Mouse (Mus musculus) activated CD4-positive, CD25-positive, alpha-beta regulatory T cell, adult 9 weeks (primary cell): ENCODE data around the gene Cx3cl1. TPM values are rescaled to one million over a fixed set of nuclear protein-coding genes. Genes with fewer than 3 reads are reported as not detected.

Experiments
- polyA plus RNA-seq: library from polyadenylated mRNA; unstranded; fragments of 100-300 nt; shearing (Covaris generic); gene quantifications from one replicate; pipeline ENCODE4 v1.2.1, GENCODE M21; 2017

The Cx3cl1 gene
- not detected for polyA plus RNA-seq

DNA sequence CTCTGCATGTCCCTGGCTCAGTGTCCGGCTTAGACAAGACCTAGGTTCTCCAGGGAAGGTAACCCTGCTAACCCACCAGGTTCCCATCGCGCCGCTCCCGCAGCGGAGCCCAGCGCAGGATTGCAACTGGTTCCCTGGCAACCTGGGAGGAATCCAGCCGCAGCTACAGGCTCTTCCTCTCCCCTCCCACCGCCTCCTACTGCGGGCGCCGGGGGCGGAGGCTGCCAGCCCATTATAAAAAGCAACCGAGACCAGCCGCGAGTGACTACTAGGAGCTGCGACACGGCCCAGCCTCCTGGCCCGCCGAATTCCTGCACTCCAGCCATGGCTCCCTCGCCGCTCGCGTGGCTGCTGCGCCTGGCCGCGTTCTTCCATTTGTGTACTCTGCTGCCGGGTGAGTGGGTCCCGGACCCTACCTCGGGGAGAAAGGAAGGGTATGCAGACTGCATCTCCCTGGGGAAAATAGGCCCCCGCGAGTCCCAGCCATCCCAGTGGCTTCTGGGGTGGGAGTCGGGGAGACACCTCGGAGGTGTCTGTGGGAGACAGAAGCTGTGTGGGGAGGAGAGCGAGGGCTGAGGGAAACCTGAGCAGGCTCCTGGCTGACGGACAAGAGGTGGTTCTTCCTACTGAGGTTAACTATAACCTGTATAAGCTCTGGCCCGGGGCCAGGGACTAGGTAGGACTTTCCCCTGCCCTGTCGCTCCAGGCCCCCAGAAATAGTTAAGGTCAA, at the start of gene Cx3cl1:
Cx3cl1 (plus strand) TSS at position 69 of the 730 bp plus-strand sequence.

DNA sequence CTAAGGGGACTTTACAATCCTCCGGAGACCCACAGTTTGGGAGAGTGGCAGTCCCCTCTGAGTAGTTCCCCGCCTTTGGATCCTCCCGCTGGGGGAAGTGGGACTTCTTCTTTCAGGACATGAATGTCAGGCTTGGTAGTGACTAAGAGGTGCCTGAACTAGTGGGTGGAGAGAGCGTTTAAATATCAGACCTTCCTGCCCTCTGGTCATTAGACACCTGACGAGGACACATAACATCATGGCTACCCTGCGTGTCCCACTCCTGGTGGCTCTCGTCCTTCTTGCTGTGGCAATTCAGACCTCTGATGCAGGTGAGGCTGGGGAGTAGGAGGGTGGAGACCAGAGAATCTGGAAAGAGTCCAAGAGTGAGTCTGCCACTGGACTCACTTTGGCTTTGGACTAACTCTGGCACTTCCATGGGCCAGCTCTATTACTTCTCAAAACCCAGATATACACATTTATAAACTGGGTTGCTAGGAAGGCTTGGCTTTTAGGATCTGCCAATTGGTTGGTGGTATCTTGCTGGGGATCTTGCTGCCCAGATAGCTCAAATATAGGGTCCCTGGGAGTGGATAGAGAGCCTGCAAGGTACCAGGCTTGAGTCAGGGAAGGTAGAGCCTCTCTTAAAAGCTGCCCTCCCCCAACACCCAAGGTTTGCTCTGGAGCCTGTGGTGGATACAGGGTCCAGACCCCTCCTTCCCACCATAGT, 26.2 kb upstream of the Cx3cl1 start, which contains the start of gene Ccl22:
Ccl22 (plus strand) TSS at position 115 of the 709 bp plus-strand sequence.

DNA sequence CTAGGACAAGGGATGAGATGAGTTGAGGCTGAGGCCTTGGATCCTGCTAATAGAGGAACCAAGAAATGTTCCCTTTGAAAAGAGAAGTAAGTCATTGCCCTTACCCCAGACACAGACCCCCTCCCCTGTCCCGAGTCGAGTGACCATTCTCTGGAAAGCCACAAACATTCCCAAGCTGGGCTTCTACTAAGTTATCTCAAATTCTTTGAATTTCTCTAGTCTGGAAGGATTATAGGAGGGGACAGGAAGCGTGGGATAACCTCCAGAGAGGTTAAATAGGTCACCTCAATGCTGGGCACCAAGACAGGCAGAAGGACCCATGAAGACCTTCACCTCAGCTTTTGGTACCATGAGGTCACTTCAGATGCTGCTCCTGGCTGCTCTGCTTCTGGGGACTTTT, 38.3 kb downstream of the Cx3cl1 start, which contains the start of gene Ccl17:
Ccl17 (plus strand) TSS at position 301 of the 400 bp plus-strand sequence.

Other genes with a start within 250 kb of the Cx3cl1 start
- 0.43 TPM for gene Cpne2, start 239.0 kb upstream of the Cx3cl1 start, polyA plus RNA-seq
- 75.5 TPM for gene Rspry1, start 170.1 kb upstream of the Cx3cl1 start, polyA plus RNA-seq
- 95.3 TPM for gene Fam192a, start 170.0 kb upstream of the Cx3cl1 start, polyA plus RNA-seq
- 29.8 TPM for gene Arl2bp, start 105.4 kb upstream of the Cx3cl1 start, polyA plus RNA-seq
- gene Pllp, start 75.7 kb upstream of the Cx3cl1 start, polyA plus RNA-seq = not detected
- 0.26 TPM for gene Ccl22, start 26.4 kb upstream of the Cx3cl1 start, polyA plus RNA-seq
- gene Ccl17, start 38.4 kb downstream of the Cx3cl1 start, polyA plus RNA-seq = not detected
- 70.9 TPM for gene Coq9, start 66.3 kb downstream of the Cx3cl1 start, polyA plus RNA-seq
- 88.6 TPM for gene Ciapin1, start 66.3 kb downstream of the Cx3cl1 start, polyA plus RNA-seq
- 119 TPM for gene Polr2c, start 85.4 kb downstream of the Cx3cl1 start, polyA plus RNA-seq
- 1.5 TPM for gene Dok4, start 104.3 kb downstream of the Cx3cl1 start, polyA plus RNA-seq
- 0.16 TPM for gene Ccdc102a, start 146.1 kb downstream of the Cx3cl1 start, polyA plus RNA-seq
- 0.29 TPM for gene Adgrg5, start 151.7 kb downstream of the Cx3cl1 start, polyA plus RNA-seq
- 5.0 TPM for gene Adgrg1, start 202.7 kb downstream of the Cx3cl1 start, polyA plus RNA-seq
- gene Adgrg3, start 245.7 kb downstream of the Cx3cl1 start, polyA plus RNA-seq = not detected